Mouse (Mus musculus) frontal cortex, postnatal 25 days (tissue): ENCODE measurements around the gene Adamtsl1.

Experiments
- DNase-seq, 2 experiments: peaks; one replicate each; pipeline ENCODE4 v3.0.0; 2022; ENCODE audit warnings: low spot score in 2 of 2

Adamtsl1 gene

GRCm38 (mm10) chr4:85922741-85923140 is 408.8 kb downstream of the Adamtsl1 start:
- peak in 1 of 2 experiments; percentile 19 for DNase-seq

- DNase-seq = no peak
Observed at GRCm38 (mm10) chr4:85932129-85932528, 418.2 kb downstream of the Adamtsl1 start.

DNA sequence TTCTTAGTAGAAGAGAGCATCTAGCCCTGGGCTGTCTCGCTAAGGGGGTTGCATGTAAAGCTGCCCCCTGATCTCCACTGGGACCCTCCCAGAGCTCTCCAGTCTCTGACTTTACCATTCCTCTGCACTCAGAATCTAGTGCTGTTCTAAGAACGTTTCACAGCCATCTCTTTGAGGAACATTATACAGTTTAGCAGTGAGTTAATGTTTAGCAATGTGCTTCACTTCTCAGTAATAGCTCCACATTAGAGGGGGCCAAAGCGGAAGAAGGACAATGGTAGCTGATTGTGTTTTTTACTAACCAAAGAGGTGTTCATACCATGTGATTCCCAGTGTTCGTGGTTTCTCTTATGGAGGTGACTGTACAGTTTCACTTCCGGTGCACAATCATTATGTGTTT is 425.5 kb downstream of the Adamtsl1 start:
- DNase-seq = no peak

- no peak for DNase-seq
Observed at GRCm38 (mm10) chr4:85941857-85942256, 427.9 kb downstream of the Adamtsl1 start.

DNA sequence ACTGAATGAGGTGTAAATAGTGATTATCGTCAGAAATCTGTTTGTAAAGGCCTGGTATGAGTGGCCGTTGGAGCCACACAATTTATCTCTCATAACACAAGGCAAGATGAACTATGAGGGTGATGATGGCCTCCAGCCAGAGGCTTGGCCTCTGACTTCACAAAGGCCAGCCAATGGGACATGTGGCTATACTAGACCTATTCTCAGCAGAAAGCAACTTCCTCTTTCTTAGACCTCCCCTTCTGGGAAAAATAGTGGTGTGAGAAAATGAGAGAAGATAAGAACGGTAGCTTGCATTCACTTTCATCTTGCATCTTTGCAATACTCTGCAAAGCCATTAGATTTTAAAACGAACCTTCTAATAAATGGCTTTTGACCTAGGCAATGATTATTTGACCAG is 439.6 kb downstream of the Adamtsl1 start:
- DNase-seq = no peak

GRCm38 (mm10) chr4:85955387-85955786 is 441.4 kb downstream of the Adamtsl1 start:
- no peak for DNase-seq

GRCm38 (mm10) chr4:85957266-85957665 is 443.3 kb downstream of the Adamtsl1 start:
- no peak for DNase-seq

GRCm38 (mm10) chr4:85957879-85958278 is 443.9 kb downstream of the Adamtsl1 start:
- DNase-seq = no peak

GRCm38 (mm10) chr4:85959019-85959418 is 445.0 kb downstream of the Adamtsl1 start:
- DNase-seq = no peak

DNA sequence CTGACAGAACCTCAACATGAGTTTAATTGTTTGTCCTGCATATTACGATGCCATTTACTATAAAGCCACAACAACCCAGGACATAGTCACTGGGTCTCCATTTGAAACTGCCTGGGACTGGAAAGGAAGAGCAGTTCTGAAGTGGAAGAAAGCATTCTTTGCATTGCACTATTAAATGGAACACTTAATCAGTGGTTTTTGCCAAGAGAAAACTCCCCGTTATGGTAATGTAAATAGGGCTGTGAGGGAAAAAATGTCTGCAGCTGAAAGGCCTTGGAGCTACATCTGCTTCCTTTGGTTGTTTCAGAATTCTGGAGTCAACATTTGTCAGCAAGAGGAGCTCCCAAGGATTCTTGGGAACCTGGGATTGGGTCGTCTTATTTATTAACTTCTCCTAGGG is 462.2 kb downstream of the Adamtsl1 start:
- no peak for DNase-seq

DNA sequence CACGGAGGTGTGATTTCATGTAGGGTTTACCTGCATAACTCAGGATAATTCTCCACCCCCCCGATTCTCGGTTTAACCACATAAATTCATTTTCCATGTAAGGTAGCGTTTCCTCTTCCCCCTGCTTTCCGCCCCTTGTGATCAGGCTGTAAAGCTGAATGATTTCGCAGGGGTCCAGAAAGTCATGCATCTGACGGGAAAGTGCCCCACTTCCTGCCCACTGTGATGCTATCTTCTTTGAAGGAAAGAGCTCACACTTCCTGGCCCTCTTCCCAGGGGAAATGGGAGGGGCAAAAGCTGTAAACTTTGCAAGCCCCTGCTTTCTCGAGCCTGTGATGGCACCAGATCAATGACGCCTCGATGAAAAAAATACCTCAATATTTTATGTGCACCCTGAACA is 465.2 kb downstream of the Adamtsl1 start:
- no peak for DNase-seq

DNA sequence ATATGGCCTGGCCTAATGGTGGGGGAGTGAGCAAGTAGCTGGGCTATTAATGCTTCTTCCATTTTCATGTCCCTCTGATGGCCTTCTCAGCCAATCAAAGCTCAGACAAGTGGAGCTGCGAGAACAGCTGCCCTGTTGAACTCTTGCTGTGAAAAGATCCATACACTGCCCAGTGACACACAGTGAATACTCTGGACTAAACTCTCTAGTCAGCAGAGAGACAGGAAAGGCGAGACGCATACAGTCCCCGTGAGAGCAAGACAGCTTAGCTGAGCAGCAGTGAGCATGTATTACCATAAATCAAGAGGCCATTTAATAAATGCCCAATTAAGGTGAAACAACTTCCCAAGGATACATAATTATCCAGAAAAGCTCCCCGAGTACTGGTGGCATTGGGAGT is 492.6 kb downstream of the Adamtsl1 start:
- no peak for DNase-seq

DNA sequence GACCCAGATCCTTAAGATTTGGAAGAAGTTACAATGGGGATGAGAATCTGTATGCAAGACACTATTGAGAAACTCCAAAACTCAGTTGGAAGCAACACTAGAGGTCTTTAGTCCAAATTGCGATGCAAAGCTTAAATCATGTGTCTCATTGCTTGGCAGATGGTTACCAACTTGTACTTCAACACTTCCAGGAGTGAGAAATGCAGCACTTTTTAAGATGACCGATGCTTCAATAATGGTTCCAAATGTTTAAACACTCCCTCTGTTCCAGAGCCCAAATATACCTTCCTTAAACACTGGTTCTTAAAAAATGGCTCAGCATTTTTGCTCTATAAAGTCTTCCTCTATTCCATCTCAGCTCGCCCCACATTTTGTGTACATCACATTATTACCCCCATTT is 499.7 kb downstream of the Adamtsl1 start:
- DNase-seq = no peak

DNA sequence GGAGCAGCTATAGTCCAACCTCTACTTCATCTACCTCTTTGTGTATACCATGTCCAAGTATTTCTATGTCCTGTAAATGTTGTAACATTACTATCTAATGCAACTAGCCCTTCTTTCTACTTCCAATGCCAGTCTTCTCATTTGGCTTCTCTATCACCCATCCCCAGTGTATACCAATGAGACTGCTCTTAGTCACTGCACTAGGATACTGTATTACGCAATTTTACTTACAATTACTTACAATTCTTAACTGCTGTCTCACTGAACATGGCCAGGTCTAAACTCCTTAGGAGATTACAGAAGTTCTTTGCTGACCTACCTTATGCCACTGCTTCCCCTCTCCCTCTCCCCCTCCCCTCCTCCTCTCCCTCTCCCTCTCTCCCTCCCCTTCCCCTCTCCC is 505.0 kb downstream of the Adamtsl1 start:
- DNase-seq = no peak

GRCm38 (mm10) chr4:86019586-86019985 is 505.6 kb downstream of the Adamtsl1 start:
- no peak for DNase-seq

GRCm38 (mm10) chr4:86020372-86021090 is 506.6 kb downstream of the Adamtsl1 start:
- no peak for DNase-seq

DNA sequence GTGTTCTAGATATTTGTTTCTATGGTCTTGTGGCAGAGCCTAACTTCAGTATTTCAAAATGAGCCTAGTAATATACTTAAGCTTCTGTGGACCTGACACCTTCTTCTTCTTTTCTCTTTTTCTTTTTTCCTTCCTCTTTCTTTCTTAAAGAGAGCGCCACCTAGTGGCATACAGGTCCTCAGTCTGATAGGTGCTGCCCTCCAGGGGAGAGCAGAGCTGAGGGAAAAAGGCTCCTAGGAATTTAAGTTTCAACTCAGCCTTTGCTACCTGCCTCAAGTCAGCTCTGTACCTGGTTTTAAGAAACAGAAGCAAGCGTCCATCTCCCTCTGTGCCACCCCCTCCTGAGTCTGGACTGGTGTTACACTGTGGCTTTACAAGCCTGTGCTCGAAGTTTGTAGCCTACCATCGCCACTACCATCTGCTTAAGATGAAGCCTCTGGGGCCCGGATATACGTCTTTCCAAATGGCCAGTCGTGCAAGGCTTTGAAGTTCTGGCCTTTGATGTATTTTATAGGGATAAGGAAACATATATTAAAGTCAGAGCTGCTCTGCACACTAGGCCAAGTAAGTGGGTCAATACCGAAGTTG is 510.7 kb downstream of the Adamtsl1 start:
- DNase-seq = no peak

DNA sequence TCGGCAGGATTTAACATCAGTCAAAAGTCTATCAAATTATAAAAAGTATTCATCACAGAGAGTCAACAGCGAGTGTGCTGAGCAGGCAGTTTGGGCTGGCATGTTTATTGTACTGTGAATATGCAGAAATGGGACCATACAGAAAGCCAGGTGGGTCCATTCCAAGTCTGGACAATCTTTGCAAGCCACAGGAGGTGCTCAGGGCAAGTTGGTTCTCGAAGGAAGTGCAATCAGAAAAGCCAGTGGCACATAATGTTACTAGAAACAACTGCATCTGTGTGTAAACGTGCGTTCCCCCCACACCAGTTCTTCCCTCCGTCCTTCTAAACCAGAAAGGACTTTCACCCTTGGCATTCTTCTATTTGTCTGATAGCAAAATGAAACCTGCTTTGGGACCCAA is 515.5 kb downstream of the Adamtsl1 start:
- no peak for DNase-seq

GRCm38 (mm10) chr4:86030208-86030607 is 516.2 kb downstream of the Adamtsl1 start:
- DNase-seq = no peak

- no peak for DNase-seq
Observed at GRCm38 (mm10) chr4:86031041-86031440, 517.1 kb downstream of the Adamtsl1 start.

GRCm38 (mm10) chr4:86040921-86041320 is 526.9 kb downstream of the Adamtsl1 start:
- DNase-seq = no peak

DNA sequence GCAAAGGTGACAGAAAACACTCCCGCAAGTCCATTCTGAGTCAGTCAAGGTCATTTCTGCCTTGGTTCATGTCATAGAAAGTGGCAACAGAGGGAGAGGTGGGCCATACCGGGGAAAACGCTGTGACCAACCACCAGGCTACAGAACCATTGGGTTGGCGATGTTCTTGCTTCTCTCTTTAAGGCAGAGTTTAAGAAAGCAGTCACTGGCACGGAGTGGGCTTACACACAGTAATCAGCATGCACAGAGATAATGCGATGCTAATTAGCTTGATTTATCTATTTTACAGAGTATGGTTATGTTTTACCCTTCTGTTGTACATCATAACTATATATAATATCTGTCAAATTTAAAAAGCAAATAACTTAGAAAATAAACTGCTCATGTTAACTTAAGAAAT is 531.5 kb downstream of the Adamtsl1 start:
- DNase-seq = no peak

GRCm38 (mm10) chr4:86045876-86046275 is 531.9 kb downstream of the Adamtsl1 start:
- peak in 1 of 2 experiments; percentile 12 for DNase-seq

- DNase-seq = no peak
Observed at GRCm38 (mm10) chr4:86046881-86047280, 532.9 kb downstream of the Adamtsl1 start.
